Mouse (Mus musculus) layer of hippocampus, postnatal 36 days (tissue): ENCODE data around the gene Lemd1. TPM values are rescaled to one million over a fixed set of nuclear protein-coding genes. Genes with fewer than 3 reads are reported as not detected.

ENCODE experiments used
- DNase-seq, 2 experiments: peaks; one replicate each; pipeline ENCODE4 v3.0.0; 2022
- total RNA-seq, 2 experiments: library from RNA; stranded (reverse); gene quantifications; 2 replicates each; pipeline ENCODE4 v1.2.3; 2021

The Lemd1 gene
- total RNA-seq, 2 experiments from 2014 or later: 0.58 TPM; not detected in 1

- DNase-seq: no peak
Measured at GRCm38 (mm10) chr1:132200562-132201510, 9.6 kb downstream of the Lemd1 start.

DNA sequence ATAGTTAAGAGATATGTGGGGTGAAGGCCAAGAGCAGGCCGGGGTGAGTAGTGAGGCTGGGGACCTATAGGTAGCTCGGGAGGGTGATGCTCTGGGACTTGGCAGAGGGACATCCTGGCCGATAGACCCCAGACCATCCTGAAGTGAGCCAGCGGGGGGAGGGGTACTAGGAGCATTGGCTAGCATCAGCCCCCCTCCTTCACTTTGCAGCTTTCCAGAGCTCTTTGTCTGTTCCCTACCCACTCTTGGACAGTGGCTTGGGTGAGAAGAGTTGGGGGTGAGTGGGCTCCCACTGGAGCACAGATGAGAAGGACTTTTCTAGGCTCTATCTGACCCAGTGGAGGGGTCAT lies 10.3 kb downstream of the Lemd1 start:
- no peak for DNase-seq

DNA sequence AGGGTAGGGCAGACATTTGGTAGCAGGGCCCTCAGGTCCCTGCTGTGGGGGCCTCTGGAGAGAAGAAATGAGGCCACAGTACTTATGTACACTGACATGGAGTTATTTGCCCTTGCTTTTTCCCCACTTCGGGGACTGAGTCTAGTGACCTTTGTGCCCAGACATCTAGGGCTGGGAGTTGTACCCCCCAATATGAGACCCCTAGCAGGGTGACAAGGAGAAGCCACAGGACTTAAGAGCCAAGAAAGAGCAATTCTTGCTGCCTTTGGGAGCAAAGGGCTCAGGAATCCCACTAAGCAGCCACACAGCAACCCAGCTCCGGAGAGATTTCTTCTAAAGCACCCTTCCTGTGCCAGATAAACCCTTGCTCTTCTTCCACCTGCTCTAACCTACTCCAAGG lies 10.7 kb downstream of the Lemd1 start:
- no peak for DNase-seq

- no peak for DNase-seq
Measured at GRCm38 (mm10) chr1:132202771-132203170, 11.5 kb downstream of the Lemd1 start.

- no peak for DNase-seq
Measured at GRCm38 (mm10) chr1:132205958-132206357, 14.7 kb downstream of the Lemd1 start.

DNA sequence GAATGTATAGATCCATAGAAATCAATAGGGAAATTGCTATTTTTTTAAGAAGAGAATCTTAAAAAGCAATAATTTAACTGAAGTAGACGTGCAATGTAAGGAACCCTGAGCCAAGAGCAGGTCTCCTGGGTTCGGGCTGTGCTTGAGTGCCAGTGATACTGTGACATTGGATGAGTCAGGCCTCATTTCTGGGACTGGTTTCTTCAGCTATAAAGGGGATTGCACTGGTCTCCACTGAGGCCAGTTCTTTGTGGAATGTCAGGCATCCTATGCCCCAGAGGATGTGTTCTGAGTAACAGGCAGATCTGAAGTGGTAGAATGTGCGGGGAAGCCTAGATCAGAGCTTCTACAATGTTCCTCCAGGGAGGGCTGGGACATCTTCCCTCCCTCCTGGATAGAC lies 15.6 kb downstream of the Lemd1 start:
- DNase-seq: no peak

- no peak for DNase-seq
Measured at GRCm38 (mm10) chr1:132208154-132208553, 16.9 kb downstream of the Lemd1 start.

DNA sequence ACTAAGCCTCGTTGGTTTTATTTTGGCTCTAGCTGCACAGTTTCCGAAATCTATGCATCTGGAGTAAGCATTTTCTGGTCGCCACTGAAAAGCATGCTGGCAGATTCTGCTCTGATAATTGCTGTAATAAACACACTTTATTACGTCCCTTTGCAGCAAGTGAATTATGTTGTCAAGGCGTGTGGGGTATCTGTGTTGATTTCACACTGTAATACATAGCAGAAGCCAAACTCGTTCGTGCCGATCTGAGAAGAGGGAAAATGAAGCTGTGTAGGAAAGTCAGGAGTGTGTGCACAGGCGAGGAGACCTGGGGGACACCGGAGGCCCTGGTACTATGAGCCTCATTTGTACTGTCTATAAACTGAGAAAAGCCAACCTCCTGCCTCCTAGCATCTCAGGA lies 18.2 kb downstream of the Lemd1 start:
- DNase-seq: no peak

- no peak for DNase-seq
Measured at GRCm38 (mm10) chr1:132210922-132211321, 19.7 kb downstream of the Lemd1 start.

DNA sequence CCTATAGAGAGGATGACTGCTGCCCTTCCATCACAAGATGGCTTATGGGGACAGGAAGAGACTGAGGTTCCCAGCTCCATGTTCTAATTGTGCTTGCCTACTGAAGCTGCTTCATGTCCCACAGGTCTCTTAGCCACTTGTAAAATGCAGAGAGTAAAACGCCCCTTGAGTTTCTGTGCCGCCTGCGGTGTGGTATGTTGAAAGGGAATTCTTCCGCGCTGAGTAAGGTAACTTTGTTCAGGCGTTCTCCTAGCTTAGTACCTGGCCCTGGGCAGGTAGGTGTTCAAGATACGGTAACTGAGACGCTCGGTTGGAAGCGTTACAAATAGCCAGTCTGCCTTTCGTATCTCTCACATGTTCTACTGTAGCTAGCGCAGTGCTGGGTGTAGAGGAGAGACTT lies 20.4 kb downstream of the Lemd1 start:
- no peak for DNase-seq

DNA sequence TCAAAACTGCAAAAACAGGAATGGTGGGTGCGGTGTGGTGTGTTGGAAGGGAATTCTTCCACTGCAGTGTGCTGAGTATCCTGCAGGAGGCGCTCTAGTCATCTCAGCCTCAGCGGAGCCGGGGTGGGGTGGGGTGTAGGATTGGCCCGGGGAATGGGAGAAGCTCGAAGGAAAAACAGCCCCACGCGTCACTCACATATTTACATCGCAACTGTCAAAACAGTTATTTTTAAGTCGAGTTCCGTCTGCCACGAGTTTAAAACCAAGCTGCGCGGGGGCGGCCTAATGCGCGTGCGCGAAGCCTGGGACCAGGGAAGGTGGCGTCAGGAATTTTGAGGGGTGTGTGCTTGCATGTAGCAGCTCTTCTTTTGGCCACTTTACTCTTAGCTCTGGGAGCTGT lies 21.0 kb downstream of the Lemd1 start:
- DNase-seq: peak; percentile 86 to 87

- no peak for DNase-seq
Measured at GRCm38 (mm10) chr1:132213076-132213475, 21.8 kb downstream of the Lemd1 start.

DNA sequence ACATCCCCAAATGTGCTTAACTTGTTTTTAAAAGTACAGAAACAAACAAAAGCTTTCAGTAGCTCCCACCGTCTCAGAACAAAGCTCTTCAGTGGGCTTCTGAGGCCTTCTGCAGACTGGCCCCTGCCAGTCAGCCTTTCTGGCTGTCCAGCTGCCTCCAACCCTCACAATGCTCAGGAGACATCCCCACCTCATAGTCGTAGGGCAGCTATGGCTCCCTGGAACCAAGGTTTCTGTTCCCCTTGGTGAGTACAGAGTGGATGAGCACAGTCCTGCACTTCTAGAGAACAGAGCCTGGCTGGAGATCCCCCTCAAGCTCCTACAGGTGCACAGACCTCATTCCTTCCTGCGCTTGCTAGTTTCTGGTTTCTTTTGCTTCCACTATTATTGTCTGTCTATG lies 25.0 kb downstream of the Lemd1 start:
- no peak for DNase-seq

DNA sequence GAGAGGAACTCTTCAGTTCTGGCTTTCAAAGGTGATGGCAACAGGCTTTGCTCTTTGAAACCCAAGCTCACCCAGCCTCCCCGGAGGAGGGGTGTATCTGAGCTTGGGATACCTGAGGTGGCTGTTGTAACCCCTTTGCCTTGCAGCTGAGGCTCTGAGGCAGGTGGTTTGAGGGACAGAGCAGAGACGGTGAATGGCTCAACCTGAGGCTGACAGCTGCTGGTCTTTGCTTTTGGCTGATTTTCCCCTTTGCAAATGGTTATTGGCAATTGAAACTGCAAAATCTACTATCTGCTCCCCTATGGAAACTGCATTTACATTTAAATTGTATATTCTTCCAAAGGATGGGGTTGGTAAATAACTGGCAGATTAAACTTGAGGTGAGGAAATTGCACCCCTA lies 30.4 kb downstream of the Lemd1 start:
- DNase-seq: no peak

DNA sequence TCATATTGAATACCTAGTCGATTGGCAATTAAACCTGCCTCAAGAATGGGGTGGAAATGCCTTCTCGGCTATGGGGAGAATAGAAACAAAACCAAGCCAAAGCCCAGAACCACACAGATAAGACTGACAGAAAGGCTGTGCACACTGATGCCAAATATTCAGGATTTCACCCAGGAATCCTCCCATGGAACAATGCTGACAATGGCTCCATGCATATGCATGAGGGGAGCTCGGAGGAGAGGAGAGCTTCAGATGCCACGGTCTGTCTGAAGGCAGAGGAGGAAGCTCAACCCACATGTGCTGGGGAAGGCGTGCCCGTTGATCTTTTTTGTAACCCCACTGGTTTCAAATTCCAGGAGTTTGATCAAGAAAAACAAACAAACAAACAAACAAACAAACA lies 30.9 kb downstream of the Lemd1 start:
- DNase-seq: no peak

DNA sequence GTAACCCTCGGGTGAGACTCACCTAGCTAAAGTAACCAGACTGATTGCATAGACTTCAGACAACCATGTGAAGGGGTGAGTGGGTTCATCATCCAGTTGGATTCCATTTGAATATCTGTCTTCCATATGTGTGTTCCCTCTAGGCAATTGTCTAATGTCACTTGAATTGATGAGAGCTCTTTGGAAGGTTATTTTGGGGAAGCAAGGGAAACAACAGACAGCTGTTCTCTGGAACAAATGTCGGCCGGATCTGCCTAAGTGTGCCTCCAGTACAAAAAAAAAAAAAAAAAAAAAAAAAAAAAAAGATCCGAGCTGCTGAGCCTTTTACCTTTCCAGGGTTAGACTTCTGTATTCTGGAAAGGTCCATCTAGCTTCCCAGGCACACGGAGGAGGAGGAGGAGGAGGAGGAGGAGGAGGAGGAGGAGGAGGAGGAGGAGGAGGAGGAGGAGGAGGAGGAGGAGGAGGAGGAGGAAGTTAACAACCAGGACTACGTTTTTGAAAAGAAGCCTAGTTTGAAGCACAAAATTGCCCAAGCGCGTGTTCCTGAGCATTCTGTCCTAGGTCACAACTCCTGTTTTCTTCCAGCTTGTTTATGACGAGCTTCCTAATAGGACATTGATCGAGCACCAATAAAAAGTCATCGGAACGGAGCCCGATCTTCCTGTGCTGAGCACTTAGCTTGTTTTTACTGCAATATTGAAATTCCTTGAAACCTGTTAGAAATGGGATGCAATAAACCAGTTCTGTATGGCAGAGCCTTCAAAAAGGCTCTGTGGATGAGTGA lies 35.3 kb downstream of the Lemd1 start:
- no peak for DNase-seq

GRCm38 (mm10) chr1:132229667-132230066 lies 38.4 kb downstream of the Lemd1 start, which contains the start of gene Gm10188:
Gene Gm10188, minus strand, starts transcription at chr1:132229767.
- DNase-seq: no peak

DNA sequence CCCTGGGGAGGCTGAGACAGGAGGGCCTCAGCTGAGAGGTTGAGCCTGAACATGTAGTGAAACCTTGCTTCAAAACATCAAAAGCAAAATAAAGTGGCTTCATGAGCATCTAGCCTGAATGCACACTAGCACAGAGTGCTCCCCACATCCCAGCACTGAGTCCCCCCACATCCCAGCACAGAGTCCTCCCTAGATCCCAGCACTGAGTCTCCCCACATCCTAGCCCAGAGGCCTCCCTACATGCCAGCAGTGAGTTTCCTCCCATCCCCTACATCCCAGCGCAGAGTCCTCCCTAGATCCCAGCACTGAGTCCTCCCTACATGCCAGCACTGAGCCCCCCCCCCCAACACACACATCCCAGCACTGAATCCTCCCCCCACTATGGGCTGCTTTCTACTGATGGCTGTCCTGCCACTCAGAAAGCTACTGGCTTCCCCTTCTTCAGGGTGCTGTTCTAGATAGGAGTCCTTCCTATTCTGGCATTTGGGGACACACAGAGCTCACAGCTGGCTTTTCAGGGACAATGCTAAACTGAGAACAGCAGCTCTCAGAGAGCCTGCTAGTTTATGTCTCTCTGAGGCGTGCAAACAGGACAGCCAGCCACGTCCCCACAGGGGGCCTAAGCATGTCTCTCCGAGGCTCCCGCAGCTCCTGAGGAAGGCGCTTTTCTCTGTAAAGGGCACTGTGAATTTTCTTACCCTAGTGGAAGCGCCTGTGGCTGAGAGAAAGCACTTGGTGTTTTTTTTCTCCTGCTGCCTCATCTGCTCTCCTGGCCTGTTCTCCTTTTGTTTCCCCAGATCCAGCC lies 40.4 kb downstream of the Lemd1 start:
- no peak for DNase-seq

GRCm38 (mm10) chr1:132233566-132233965 lies 42.3 kb downstream of the Lemd1 start:
- no peak for DNase-seq

- no peak for DNase-seq
Measured at GRCm38 (mm10) chr1:132234757-132235273, 43.6 kb downstream of the Lemd1 start.

DNA sequence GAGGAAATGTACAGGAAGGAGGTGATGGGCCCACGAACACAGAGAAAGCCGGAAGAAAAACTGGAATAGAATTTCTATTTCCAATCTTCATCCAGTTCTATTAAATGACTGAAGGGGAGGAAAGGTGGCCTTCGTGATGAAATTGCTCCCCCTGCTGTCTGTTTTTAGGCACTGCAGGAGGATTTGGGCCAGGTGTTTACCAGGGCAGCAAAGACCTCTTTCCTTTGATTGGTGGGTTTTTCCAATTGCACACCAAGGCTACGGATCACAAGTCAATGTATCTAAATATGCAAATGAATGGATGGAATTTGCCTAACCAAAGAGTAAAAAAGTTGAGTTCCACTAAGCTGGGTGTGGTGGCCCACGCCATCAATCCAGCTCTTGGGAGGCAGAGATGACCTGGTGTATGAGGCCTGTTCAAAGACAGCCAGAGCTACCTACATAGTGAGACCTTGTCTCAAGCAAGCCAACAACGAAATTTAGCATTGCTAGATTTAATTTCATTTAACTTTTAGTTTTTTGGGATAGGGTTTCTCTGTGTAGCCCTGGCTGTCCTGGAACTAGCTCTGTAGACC lies 46.4 kb downstream of the Lemd1 start:
- DNase-seq: peak; percentile 59 to 71

DNA sequence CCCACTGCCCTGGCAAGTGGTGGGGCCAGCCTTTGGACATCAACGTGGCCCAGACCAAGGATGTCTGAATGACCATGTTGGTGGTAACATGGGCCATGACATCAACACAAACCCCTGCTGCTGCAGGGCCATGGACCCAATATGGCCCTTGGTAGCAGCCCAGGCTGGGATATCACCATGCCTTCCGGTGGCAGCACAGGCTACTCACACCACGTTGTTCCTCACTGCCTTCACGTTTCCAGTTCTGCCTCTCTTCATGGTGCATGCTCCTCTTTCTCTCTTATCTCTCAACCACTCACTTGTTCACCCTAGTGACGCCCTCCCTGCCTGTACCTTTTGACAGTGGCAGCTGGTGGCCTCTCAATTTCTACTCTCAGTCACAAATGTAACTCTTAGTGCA lies 53.8 kb downstream of the Lemd1 start:
- DNase-seq: no peak
